Mouse (Mus musculus) ES-E14 (cell line): ENCODE data around the gene Nubp2. TPM values are rescaled to one million over a fixed set of nuclear protein-coding genes. Genes with fewer than 3 reads are reported as not detected.

Experiments
- DNase-seq: peaks from one replicate; pipeline ENCODE4 v3.0.0-alpha.2; 2013; ENCODE audit warnings: low read depth, low spot score
- H3K27ac ChIP-seq: 2 replicates; pipeline ENCODE4 v1.5.1; 2012; ENCODE audit warnings: low read depth, mild to moderate bottlenecking, low read length, moderate library complexity, mixed read lengths; ENCODE audit not compliant: poor library complexity, insufficient read depth, severe bottlenecking
- H3K36me3 ChIP-seq: 2 replicates; pipeline ENCODE4 v1.6.1; 2012; ENCODE audit warnings: mild to moderate bottlenecking, low read length, moderate library complexity, mixed read lengths; ENCODE audit not compliant: control insufficient read depth, poor library complexity, insufficient read depth, severe bottlenecking
- H3K4me1 ChIP-seq, 2 experiments: fragments of 150-350 bp in 1 of 2; sonication (generic) in 1 of 2; 2 replicates each; pipeline ENCODE4 v1.6.1; 2012; ENCODE audit warnings: low read length in 2 of 2, mild to moderate bottlenecking in 1 of 2, mixed read lengths in 1 of 2; ENCODE audit not compliant: control insufficient read depth in 2 of 2, insufficient read depth in 2 of 2, poor library complexity in 1 of 2
- H3K4me3 ChIP-seq, 2 experiments: fragments of 150-350 bp in 1 of 2; sonication (generic) in 1 of 2; 2 replicates each; pipeline ENCODE4 v1.5.1; 2012; ENCODE audit warnings: low read length in 2 of 2, low read depth in 1 of 2, mild to moderate bottlenecking in 1 of 2, mixed read lengths in 1 of 2; ENCODE audit not compliant: insufficient read depth in 1 of 2, poor library complexity in 1 of 2, severe bottlenecking in 1 of 2
- H3K9ac ChIP-seq: 2 replicates; pipeline ENCODE4 v1.6.1; 2012; ENCODE audit warnings: low read depth, mild to moderate bottlenecking, low read length, mixed read lengths; ENCODE audit not compliant: poor library complexity, insufficient read depth, severe bottlenecking
- H3K9me3 ChIP-seq: fragments of 150-350 bp; sonication (generic); 2 replicates; pipeline ENCODE4 v1.6.1; 2012; ENCODE audit warnings: low read depth, mild to moderate bottlenecking, low read length; ENCODE audit not compliant: control insufficient read depth, insufficient read depth
- CHD2 ChIP-seq: IDR thresholded peaks from 2 replicates; pipeline ENCODE4 v1.6.1; 2014; ENCODE audit warnings: mild to moderate bottlenecking, low read depth, low read length, inconsistent platforms
- HCFC1 ChIP-seq: IDR thresholded peaks from 2 replicates; pipeline ENCODE4 v1.6.1; 2012; ENCODE audit warnings: low read length, inconsistent platforms, borderline replicate concordance; ENCODE audit not compliant: insufficient read depth
- MAFK ChIP-seq: IDR thresholded peaks from 2 replicates; pipeline ENCODE4 v1.6.1; 2014; ENCODE audit warnings: mild to moderate bottlenecking, low read depth, low read length, inconsistent platforms; ENCODE audit not compliant: insufficient read depth
- ZC3H11A ChIP-seq: IDR thresholded peaks from 2 replicates; pipeline ENCODE4 v1.6.1; 2012; ENCODE audit warnings: low read depth, mild to moderate bottlenecking, inconsistent platforms, low read length, borderline replicate concordance
- ZNF384 ChIP-seq: IDR thresholded peaks from 2 replicates; pipeline ENCODE4 v1.6.1; 2012; ENCODE audit warnings: low read depth, low read length, inconsistent platforms
- in situ Hi-C, 2 experiments: fragments of 600-800 bp; cut with MboI; formaldehyde crosslinking; loops; one replicate each; pipeline ENCODE4 v1.15.1; 2025; ENCODE audit warnings: low sequenced_read_pairs in 2 of 2, inconsistent platforms in 1 of 2; ENCODE audit not compliant: unreplicated experiment in 2 of 2
- total RNA-seq: library from RNA; depleted of rRNA; stranded (reverse); fragments of 300-350 nt; gene quantifications from 2 replicates; pipeline ENCODE4 v1.2.3, GENCODE M21; 2012

Gene Nubp2
- total RNA-seq, 1 experiment = 85.8 TPM

- DNase-seq = no peak
- H3K9ac ChIP-seq = no peak overlapping the region
- peaks cover 0 to 14% of the 10 kb centered on the region in 2 experiments; a peak in 2 of 4 replicates for H3K4me1 ChIP-seq
- no peaks in the 10 kb centered on the region for H3K9me3 ChIP-seq
- H3K4me3 ChIP-seq = no peak overlapping the region
- no peak overlapping the region for H3K27ac ChIP-seq
- in situ Hi-C loops = no loop called here
- TF ChIP-seq CHD2 (no peak), ZC3H11A (no peak), ZNF384 (no peak), MAFK (no peak), HCFC1 (no peak)
- H3K36me3 ChIP-seq = peaks cover 45% of the 10 kb centered on the region
Observed at GRCm38 (mm10) chr17:24898041-24898854, 12.1 kb upstream of the Nubp2 start.

- DNase-seq = no peak
- Histone ChIP-seq H3K9me3 (no peaks in the 10 kb centered on the region), H3K27ac (no peak overlapping the region), H3K36me3 (peaks cover 52% of the 10 kb centered on the region), H3K4me1 (peaks cover 0 to 14% of the 10 kb centered on the region in 2 experiments; a peak in 2 of 4 replicates), H3K9ac (no peak overlapping the region), H3K4me3 (0 out of 4 replicates have a peak overlapping the region, but pooled peaks of 1 of the 2 experiments have one; percentile 83)
- TF ChIP-seq HCFC1 (no peak), ZC3H11A (no peak), MAFK (no peak), ZNF384 (no peak), CHD2 (no peak)
- in situ Hi-C loops = no loop called here
Observed at GRCm38 (mm10) chr17:24897600-24897999, 11.5 kb upstream of the Nubp2 start.

GRCm38 (mm10) chr17:24896993-24897269 is 10.8 kb upstream of the Nubp2 start:
- no peak for DNase-seq
- TF ChIP-seq ZNF384 = no peak
- TF ChIP-seq ZC3H11A = no peak
- no peak for TF ChIP-seq MAFK
- TF ChIP-seq HCFC1 = no peak
- TF ChIP-seq CHD2 = no peak
- Histone ChIP-seq H3K36me3 (peaks cover 54% of the 10 kb centered on the region), H3K4me3 (peak overlapping the region; percentile 83 to 88), H3K27ac (no peak overlapping the region), H3K9me3 (no peaks in the 10 kb centered on the region), H3K9ac (peak overlapping the region; percentile 78), H3K4me1 (peaks cover 0 to 14% of the 10 kb centered on the region in 2 experiments; a peak in 2 of 4 replicates)
- in situ Hi-C loops = no loop called here

- peaks cover 53% of the 10 kb centered on the region for H3K36me3 ChIP-seq
- H3K27ac ChIP-seq = peak within 1 kb of the TSS; percentile 3; the same call in 1 of the 2 replicates
- no peaks in the 10 kb centered on the region for H3K9me3 ChIP-seq
- TF ChIP-seq HCFC1 (no peak), CHD2 (no peak), ZNF384 (no peak), ZC3H11A (no peak)
- in situ Hi-C loops = no loop called here
- peak within 1 kb of the TSS; percentile 83 to 88 for H3K4me3 ChIP-seq
- peak within 1 kb of the TSS; percentile 87 for H3K9ac ChIP-seq
- H3K4me1 ChIP-seq = peaks cover 0 to 14% of the 10 kb centered on the region in 2 experiments; a peak in 2 of 4 replicates
- DNase-seq = no peak
Observed at GRCm38 (mm10) chr17:24896241-24896992, 10.3 kb upstream of the Nubp2 start, which contains the start of gene Nme3. Gene Nme3 (plus strand): TSS chr17:24896500.
